Mouse (Mus musculus) hematopoietic stem cell, adult 5-6 weeks (primary cell): ENCODE measurements around the gene Donson. TPM values are rescaled to one million over a fixed set of nuclear protein-coding genes. Genes with fewer than 3 reads are reported as not detected.

ENCODE experiments used
- ATAC-seq, 2 experiments: fragments of 125-278 bp in 1 of 2; replicated peaks in 1 of 2; 2 replicates each; pipeline ENCODE4 v1.8.0; 2016 to 2017; ENCODE audit warnings: inconsistent platforms in 2 of 2, mild to moderate bottlenecking in 2 of 2, moderate number of reproducible peaks in 2 of 2, low read depth in 1 of 2, moderate TSS enrichment in 1 of 2; ENCODE audit not compliant: low FRiP score in 2 of 2, poor library complexity in 2 of 2, severe bottlenecking in 2 of 2, insufficient read depth in 1 of 2, low TSS enrichment in 1 of 2
- total RNA-seq: library from RNA; stranded (forward); fragments of 172-1452, 232-1000 nt; gene quantifications from 2 replicates; pipeline ENCODE4 v1.2.3, GENCODE M21; 2017

Donson gene
- 24.4 and 32.1 TPM in 2 replicates for total RNA-seq

- ATAC-seq, result peak; percentile 77 to 83
Observed at GRCm38 (mm10) chr16:91688619-91689334, at the start of gene Donson. TSS of gene Donson (minus strand) at chr16:91688770.

- ATAC-seq, result no peak
Observed at GRCm38 (mm10) chr16:91736046-91736816, 47.7 kb upstream of the Donson start.

- ATAC-seq, result peak in 1 of 2 experiments; percentile 27; a peak in 1 of 4 replicates
Observed at GRCm38 (mm10) chr16:91734771-91735170, 46.2 kb upstream of the Donson start.

GRCm38 (mm10) chr16:91732816-91733215 lies 44.2 kb upstream of the Donson start:
- ATAC-seq, result no peak

GRCm38 (mm10) chr16:91730446-91730845 lies 41.9 kb upstream of the Donson start:
- ATAC-seq, result no peak

GRCm38 (mm10) chr16:91729821-91730441 lies 41.4 kb upstream of the Donson start:
- ATAC-seq, result no peak

- ATAC-seq, result peak; percentile 76 to 78
Observed at GRCm38 (mm10) chr16:91729066-91729482, 40.5 kb upstream of the Donson start, which contains the start of gene Itsn1. TSS of gene Itsn1 (plus strand) at chr16:91729281.

- ATAC-seq, result peak; percentile 91 to 92
Observed at GRCm38 (mm10) chr16:91728123-91729065, 39.8 kb upstream of the Donson start, which contains the start of gene Cryzl1. TSS of gene Cryzl1 (minus strand) at chr16:91728975.

- ATAC-seq, result no peak; a peak in 1 of 4 replicates
Observed at GRCm38 (mm10) chr16:91727433-91727832, 38.9 kb upstream of the Donson start.

- no peak for ATAC-seq
Observed at GRCm38 (mm10) chr16:91724247-91724646, 35.7 kb upstream of the Donson start.

GRCm38 (mm10) chr16:91717399-91717798 lies 28.8 kb upstream of the Donson start:
- no peak for ATAC-seq

GRCm38 (mm10) chr16:91716927-91717349 lies 28.4 kb upstream of the Donson start:
- ATAC-seq, result peak; percentile 42 to 78; a peak in 3 of 4 replicates

- no peak for ATAC-seq
Observed at GRCm38 (mm10) chr16:91710241-91710640, 21.7 kb upstream of the Donson start.

- no peak for ATAC-seq
Observed at GRCm38 (mm10) chr16:91704603-91705340, 16.2 kb upstream of the Donson start.

GRCm38 (mm10) chr16:91702771-91703188 lies 14.2 kb upstream of the Donson start:
- no peak for ATAC-seq

GRCm38 (mm10) chr16:91701908-91702307 lies 13.3 kb upstream of the Donson start:
- ATAC-seq, result no peak
